Mouse (Mus musculus): ENCODE data around the gene Vav1.

Vav1 gene

DNA sequence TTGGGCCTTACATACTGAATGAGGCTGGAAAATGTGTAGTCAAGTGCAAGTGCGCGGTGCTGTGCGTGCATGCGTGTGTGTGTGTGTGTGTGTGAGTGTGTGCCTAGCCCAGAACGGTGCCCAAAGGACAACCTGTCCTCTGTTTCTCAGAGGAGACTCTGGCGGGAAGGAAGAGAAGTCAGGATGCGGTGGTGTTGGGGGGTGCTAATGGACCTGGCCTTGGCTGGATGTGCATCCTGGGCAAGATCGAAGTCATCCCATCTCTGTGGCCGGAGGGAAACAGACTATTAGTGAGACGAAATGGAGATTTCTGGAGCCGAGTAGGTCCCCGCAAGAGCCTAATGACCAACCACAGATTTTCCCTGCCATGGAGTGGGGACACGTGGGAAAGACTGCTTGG, 30.1 kb upstream of the Vav1 start:
- POLR2A ChIA-PET: interaction anchor here (0.6 to 3.9 kb wide), 30 partner anchors 10 to 1170 kb away, joined by 3 to 30 read pairs (median 3); partner anchors contain the start of genes Khsrp (in 2 of the 4), Alkbh7 (in 1 of the 4), Clpp (in 1 of the 4) and Gm17949 (in 1 of the 4)
- CTCF ChIA-PET: interaction anchor here (0.6 to 2.9 kb wide), 29 partner anchors 13 to 251 kb away, joined by 3 to 41 read pairs (median 5); partner anchors contain the start of genes Khsrp (in 2 of the 4) and Alkbh7 (in 1 of the 4)

DNA sequence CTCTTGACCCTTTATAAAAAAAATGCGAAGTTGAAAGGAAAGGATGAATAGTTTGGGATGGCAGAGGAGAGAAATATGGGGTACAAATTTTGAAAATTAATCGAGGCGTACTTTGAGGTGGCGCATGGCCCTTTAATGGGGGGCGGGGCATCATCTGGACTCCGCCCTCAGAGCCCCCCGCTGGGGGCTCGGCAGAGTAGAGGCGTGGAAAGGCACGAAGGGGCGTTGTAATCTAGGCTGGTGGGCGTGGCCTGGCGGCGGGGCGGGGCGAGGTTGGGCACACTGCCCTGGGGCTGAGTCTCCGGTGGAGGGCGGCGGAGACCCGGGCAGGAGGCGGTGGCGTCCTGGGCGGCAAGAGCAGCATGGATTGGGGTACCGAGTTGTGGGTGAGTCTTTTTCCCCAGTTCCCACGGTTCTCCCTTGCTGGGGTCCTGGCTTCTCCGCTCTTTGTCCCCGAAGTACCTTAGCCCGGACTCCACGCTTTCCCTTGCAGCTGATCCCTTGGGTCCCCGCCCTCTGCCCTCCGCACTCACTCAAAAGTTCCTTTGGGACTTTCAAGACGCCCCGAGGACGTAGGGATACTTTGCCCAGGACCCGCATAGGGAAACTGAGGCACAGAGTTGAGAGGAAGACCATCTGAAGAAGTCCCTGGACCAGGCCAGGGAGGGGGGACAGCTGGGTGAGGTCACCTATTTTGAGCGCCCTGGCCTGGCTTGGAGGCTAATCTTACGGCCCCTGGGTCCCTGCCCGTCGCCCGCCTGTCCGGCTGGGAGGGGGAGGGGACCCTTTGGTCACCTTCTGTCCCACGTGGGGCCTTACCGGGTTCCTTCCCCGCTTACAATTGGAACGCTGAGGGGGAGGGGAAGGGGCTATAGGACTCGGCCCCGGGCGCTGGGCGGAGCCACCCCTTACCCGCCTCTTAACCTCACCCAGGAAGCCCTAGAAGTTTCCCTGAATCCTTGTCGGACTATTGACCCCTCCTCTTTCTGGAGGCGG, 29.4 kb upstream of the Vav1 start, which contains the start of gene Trip10:
Gene Trip10 (plus strand): TSS at position 270 of the 996 bp plus-strand sequence.
- CTCF ChIA-PET: interaction anchor here in 2 of 4 experiments (0.8 to 2.9 kb wide), 8 partner anchors 27 to 189 kb away, joined by 3 to 41 read pairs (median 6); no protein-coding TSS in a partner anchor
- POLR2A ChIA-PET: interaction anchor here in 2 of 4 experiments (0.6 to 3.9 kb wide), 12 partner anchors 10 to 487 kb away, joined by 3 to 17 read pairs (median 4); partner anchors contain the start of genes Khsrp (in 2 of the 2) and Alkbh7 (in 1 of the 2)

DNA sequence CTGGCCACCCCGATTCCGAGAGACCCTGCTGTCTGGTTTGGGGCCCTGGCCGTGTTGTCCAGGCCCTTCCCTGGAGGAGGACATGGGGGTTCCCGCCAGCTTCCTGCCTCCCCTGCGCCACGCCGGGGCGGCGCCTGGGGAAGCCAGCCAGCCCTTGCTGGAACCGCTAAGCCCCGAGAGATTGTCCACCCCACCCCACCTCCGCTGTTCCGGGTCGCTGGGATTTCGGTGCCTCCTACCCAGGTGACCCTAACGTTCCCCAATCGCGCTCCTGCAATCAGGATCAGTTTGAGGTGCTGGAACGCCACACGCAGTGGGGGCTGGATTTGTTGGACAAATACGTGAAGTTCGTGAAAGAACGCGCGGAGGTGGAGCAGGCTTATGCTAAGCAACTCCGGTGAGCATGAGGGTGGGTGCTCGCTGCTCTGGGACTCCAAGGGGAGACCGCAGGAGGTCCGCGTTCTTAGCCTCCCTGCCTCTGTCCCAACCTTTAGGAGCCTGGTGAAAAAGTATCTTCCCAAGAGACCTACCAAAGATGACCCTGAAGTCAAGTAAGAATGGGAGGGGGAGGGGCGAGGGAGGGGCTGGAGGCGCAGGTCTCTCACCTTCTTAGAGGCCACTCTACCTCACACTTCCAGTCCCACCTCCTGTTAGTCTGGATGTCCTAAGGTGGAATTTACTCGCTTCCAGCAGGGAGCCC, 28.3 kb upstream of the Vav1 start:
- ChIA-PET POLR2A (interaction anchor here in 2 of 4 experiments (0.5 to 3.9 kb wide), 10 partner anchors 8 to 489 kb away, joined by 3 to 16 read pairs (median 4); partner anchors contain the start of gene Khsrp (in 1 of the 2)), CTCF (interaction anchor here in 1 of 4 experiments (0.8 to 1.3 kb wide), 2 partner anchors 82 to 84 kb away, joined by 4 read pairs; no protein-coding TSS in a partner anchor)

DNA sequence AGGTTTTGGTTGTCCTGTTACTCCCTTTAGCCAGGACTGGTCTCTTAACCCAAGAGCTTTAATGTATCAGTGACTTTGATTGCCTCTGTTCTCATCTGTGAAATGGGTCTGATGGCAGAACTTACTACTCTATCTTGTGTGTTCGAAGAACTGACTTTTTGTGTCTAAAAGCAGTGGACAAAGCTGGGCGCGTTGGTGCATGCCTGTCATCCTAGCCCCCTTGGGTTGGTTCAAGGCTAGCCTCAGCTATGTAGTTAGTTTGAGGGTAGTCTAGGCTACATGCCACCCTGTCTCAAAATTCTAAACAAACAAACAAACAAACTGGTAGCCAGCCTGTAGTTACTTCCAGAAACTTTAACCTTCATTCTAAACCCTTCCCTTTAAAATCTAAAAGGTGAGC, 27.5 kb upstream of the Vav1 start:
- ChIA-PET POLR2A (interaction anchor here in 2 of 4 experiments (0.5 to 3.9 kb wide), 6 partner anchors 8 to 490 kb away, joined by 3 to 16 read pairs (median 4); no protein-coding TSS in a partner anchor), CTCF (interaction anchor here in 2 of 4 experiments (0.6 kb wide), 2 partner anchors 49 to 256 kb away, joined by 3 to 6 read pairs; no protein-coding TSS in a partner anchor)

DNA sequence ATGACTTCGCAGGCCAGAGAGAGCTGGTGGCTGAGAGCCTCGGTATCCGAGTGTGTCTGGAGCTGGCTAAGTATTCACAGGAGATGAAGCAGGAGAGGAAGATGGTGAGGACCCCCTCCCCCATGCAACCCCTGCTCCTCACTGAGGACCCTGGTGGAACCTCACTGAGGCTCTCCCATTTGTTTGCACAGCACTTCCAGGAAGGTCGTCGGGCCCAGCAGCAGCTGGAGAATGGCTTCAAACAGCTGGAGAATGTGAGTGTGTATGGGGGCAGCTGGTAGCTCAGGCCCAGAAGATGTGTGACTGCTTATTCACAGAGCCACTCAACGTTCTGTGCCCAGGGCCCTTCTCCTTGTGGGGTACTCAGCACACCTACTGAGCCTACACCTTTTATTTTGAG, 25.6 kb upstream of the Vav1 start:
- ChIA-PET CTCF (interaction anchor here in 1 of 4 experiments (0.9 kb wide), 1 partner anchor 256 kb away, joined by 3 read pairs; the partner anchor contains the start of gene Alkbh7), POLR2A (interaction anchor here in 1 of 4 experiments (0.8 to 3.1 kb wide), 5 partner anchors 8 to 79 kb away, joined by 3 to 16 read pairs (median 4); no protein-coding TSS in a partner anchor)

DNA sequence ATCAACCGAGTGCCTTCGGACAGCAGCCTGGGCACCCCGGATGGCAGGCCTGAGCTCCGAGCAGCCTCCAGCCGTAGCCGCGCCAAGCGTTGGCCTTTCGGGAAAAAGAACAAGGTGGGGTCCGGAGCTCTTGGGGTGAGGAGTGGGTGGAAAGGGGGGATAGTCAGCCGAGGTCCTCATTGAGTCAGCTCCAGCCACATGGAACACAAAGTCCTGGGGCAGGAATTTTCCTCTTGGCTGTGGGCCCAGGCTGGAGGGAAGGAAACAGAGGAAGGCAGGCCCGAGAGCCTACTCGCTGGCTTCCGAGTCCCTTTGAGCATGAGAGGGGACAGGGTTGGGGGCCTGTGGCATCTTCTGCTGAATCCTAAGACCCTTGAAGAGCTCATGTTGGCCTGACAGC, 23.5 kb upstream of the Vav1 start:
- CTCF ChIA-PET: no interaction called here

DNA sequence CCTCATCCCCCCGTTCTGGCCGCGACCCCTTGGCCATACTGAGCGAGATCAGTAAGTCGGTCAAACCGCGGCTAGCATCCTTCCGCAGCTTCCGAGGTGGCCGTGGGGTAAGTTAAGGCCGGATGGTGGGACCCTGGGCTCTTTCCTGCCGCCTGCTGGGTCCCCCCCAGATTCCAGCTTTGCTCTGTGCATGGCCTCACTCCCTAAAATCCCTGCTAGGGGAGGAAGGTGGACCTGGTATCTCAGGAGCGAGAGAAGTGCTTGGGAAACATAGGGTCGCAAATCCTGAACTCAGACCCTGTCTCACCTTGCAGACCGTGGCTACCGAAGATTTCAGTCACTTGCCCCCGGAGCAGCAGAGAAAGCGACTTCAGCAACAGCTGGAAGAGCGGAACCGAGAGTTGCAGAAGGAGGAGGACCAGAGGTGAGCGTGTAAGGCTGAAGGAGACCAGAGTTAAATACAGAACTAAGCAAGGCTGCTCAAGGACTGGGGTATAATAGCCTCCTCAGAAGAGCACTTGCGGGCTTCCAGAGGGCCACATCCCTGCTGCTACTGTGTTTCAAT, 21.9 kb upstream of the Vav1 start:
- CTCF ChIA-PET: no interaction called here

More for the DNA sequence above, 23.5 kb upstream of the Vav1 start:
- POLR2A ChIA-PET: interaction anchor here in 3 of 4 experiments (0.6 to 1.3 kb wide), 4 partner anchors 18 to 786 kb away, joined by 3 to 4 read pairs (median 3); partner anchors contain the start of gene Alkbh7 (in 1 of the 3)

DNA sequence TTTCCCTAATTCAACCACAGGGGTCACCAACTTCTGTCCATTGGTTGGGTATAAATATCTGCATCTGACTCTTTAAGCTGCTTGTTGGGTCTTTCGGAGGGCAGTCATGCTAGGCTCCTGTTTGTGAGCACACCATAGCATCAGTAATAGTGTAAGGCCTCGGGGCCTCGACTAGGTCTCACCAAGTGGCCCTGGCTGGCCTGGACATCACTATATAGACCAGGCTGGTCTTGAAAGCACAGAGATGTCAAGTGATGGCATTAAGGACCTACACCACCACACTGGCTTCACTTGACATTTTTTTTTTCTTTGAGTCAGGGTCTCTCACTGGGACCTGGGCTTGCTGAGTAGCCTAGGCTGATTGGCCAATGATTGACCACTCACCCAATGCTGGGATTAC, 20.7 kb upstream of the Vav1 start:
- CTCF ChIA-PET: no interaction called here
- POLR2A ChIA-PET: interaction anchor here in 1 of 4 experiments (2.9 kb wide), 1 partner anchor 9 kb away, joined by 15 read pairs; the partner anchor contains the start of genes Gpr108 and Trip10

More for the DNA sequence above, 21.9 kb upstream of the Vav1 start:
- POLR2A ChIA-PET: interaction anchor here in 1 of 4 experiments (0.9 to 1.3 kb wide), 2 partner anchors 16 to 225 kb away, joined by 3 to 4 read pairs; no protein-coding TSS in a partner anchor

DNA sequence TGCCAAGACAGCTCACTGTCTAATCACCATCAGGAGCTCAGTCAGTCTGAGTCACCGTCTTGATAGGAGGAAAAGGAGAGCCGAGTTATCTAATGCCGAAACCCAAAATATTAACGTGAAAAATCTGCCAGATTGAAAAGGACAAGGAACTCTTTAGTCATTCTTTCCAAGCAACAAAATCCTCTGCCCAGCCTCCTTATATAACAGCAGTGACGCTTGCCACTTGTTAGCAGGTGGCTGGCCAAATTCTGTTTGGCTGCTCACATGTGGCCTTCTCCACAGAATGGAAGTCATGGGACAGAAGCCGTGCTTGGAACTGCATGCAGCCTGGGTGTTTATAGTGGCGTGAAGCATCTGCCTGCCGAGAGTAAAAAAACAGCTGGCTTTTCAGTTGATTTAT, 19.2 kb upstream of the Vav1 start:
- ChIA-PET CTCF (interaction anchor here in 2 of 4 experiments (1.2 to 3.4 kb wide), 2 partner anchors 16 to 75 kb away, joined by 3 to 11 read pairs; no protein-coding TSS in a partner anchor), POLR2A (interaction anchor here in 1 of 4 experiments (2.9 kb wide), 1 partner anchor 10 kb away, joined by 15 read pairs; the partner anchor contains the start of genes Gpr108 and Trip10)

DNA sequence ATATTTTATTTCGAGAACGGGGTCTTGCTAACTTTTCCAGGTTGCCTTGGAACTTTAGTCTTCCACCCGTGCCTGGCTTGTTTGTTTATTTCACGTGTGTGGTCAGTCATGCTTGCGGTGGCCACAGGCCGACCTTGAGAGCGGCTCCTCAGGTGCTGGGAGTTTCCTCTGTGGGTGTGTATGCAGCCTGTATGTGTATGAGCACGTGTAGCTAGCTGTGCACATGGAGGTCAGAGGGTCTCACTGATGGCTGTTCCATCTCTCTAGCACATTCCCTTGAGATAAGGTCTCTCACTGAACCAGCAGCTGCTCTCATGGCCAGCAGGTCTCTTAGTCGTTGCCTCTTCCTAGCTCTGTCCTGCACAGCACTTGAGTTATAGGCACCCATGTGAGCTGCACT, 18.5 kb upstream of the Vav1 start:
- ChIA-PET CTCF (interaction anchor here in 1 of 4 experiments (3.4 kb wide), 1 partner anchor 16 kb away, joined by 11 read pairs; no protein-coding TSS in a partner anchor), POLR2A (interaction anchor here in 1 of 4 experiments (2.4 to 2.9 kb wide), 2 partner anchors 8 to 11 kb away, joined by 15 to 16 read pairs; partner anchors contain the start of genes Gpr108 and Trip10)

DNA sequence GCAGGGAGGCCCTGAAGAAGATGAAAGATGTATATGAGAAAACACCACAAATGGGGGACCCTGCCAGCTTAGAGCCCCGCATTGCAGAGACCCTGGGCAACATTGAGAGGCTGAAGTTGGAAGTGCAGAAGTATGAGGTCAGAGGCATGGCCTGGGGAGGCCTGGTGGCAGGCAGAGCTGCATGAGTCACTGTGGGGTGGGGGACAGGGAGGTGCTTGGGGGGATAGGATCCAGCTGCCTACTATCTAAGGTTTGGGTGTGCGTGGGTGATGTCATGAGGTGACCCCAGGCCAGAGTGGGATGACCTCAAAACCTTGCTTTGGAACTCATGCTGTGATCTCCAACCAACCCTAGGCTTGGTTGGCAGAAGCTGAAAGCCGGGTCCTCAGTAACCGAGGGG, 17.6 kb upstream of the Vav1 start:
- CTCF ChIA-PET: interaction anchor here in 3 of 4 experiments (0.5 to 3.4 kb wide), 5 partner anchors 15 to 1699 kb away, joined by 3 to 11 read pairs (median 3); no protein-coding TSS in a partner anchor

DNA sequence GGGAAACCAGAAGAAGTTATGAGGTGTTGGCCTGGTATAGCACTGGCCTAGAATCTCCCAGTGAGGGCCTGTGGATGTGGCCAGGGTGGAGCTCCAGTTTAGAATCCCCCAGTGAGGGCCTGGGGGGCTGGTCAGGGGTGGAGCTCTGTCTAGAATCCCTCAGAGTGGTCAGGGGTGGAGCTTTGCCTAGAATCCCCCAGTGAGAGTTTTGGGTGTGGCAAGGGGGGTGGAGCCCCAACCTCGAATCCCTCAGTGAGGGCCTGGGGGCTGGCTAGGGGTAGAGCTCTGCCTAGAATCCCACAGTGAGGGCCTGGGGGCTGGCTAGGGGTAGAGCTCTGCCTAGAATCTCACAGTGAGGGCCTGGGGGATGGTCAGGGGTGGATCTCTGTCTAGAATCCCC, 17.1 kb upstream of the Vav1 start:
- POLR2A ChIA-PET: interaction anchor here in 2 of 4 experiments (0.8 to 2.4 kb wide), 13 partner anchors 9 to 504 kb away, joined by 3 to 16 read pairs (median 4); partner anchors contain the start of genes Gpr108 (in 1 of the 2), Khsrp (in 1 of the 2) and Nrtn (in 1 of the 2)
- CTCF ChIA-PET: interaction anchor here in 3 of 4 experiments (0.5 to 3.4 kb wide), 6 partner anchors 14 to 1698 kb away, joined by 3 to 11 read pairs (median 3); no protein-coding TSS in a partner anchor

More for the DNA sequence above, 17.6 kb upstream of the Vav1 start:
- POLR2A ChIA-PET: interaction anchor here in 2 of 4 experiments (0.9 to 2.4 kb wide), 8 partner anchors 9 to 503 kb away, joined by 3 to 16 read pairs (median 4); partner anchors contain the start of genes Gpr108 (in 1 of the 2) and Nrtn (in 1 of the 2)

DNA sequence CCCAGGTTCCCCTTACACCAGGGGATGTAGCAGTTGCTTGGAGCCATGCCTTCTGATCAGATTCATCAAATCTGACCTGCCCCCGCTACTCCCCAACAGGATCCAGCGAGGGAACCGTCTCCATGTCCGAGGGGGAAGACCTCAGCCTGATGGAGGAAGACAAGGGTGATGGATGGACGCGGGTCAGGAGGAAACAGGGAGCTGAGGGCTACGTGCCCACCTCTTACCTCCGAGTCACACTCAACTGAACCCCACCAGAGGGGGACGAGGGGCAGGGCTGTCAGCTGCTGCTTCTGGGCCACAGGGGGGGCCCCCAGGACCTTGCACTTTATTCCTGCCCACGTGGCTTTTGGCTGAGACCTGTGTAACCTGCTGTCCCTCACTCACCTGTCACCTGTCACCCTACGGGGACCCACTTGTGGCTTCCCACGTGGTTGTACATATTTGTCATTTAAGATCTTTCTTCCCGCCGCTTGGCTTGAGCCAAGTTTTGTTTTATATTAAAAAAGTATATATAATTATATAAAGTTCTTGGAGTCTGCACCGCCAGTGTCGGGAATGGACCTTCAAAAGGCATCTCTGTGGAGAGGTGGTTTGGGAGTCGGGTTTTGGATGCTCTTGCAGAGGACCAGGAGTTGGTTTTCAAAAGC, 15.9 kb upstream of the Vav1 start:
- ChIA-PET POLR2A (interaction anchor here in 3 of 4 experiments (0.8 to 2.4 kb wide), 12 partner anchors 9 to 43 kb away, joined by 3 to 16 read pairs (median 3); no protein-coding TSS in a partner anchor), CTCF (interaction anchor here in 3 of 4 experiments (0.6 to 3.4 kb wide), 6 partner anchors 13 to 224 kb away, joined by 3 to 11 read pairs (median 4); partner anchors contain the start of gene Gpr108 (in 1 of the 3))

DNA sequence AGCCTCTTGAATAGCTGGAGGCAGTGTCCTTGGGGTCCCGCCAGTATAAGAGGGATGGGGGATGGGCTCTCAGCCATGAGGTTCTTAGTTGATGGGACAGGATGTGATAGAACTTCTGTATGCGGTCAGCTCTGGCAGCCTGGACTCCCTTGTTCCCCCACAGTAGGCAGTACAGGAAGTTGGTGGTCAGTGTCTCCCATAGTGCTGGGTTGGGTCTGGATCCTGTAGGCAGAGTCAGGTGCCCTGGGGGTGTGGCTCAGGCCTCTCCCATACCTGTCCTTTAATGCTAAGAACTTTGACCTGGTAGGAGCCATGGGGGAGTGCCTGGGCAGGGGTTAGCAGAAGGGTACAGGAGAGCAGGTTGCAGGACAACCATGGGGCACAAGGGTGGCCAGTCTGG, 14.7 kb upstream of the Vav1 start:
- ChIA-PET POLR2A (interaction anchor here in 3 of 4 experiments (0.6 to 2.8 kb wide), 9 partner anchors 10 to 233 kb away, joined by 3 to 7 read pairs (median 3); partner anchors contain the start of gene Khsrp (in 1 of the 3)), CTCF (interaction anchor here in 1 of 4 experiments (1.3 kb wide), 1 partner anchor 13 kb away, joined by 5 read pairs; no protein-coding TSS in a partner anchor)

DNA sequence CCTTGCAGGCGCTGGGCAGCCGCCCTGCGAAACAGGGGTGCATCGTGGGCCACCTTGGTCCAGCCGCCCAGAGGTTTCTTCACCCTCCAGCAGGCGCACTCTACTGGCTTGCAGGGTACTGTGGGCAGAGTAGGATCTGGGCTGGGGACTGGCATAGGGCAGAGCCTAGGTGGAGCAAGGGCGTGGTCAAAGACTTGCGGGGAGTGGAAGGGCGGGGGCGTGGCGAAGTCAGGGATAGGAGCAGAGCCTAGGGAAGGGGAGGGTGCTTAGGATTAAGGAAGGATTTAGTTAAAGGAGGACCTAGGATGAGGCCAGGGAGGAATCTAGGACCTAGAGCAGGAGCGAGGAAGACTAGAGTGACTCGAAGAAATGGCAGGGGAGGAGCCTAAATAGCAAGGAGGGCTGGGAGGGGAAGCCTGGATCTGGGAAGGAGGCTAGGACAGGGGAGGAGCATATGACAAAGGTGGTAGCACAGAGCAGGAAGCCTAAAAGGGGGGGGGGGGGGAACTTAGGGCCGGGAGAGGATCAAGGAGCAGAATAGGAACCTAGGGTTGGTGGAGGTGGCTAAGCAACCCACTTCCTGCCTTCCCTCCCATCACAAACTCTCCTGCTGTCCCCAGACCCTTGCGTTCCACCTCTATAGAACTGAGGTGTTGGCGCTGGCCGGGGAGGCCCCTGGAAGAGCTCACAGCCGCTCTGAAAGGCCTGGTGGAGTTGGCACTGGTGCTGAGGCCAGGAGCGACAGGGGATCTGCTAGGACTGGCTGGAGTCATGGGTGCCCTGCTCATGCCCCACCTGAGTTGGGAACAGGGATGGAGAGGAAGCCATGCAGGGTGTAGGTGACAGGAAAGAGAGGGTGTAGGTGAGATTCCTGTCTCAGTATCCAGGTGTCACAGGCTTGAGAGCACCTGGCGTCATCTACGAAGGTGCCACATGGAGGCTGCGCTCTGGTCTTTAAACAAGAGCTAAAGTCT, 13.6 kb upstream of the Vav1 start:
- ChIA-PET CTCF (interaction anchor here in 3 of 4 experiments (0.6 to 1.9 kb wide), 8 partner anchors 11 to 476 kb away, joined by 3 to 5 read pairs (median 4); partner anchors contain the start of gene Gpr108 (in 2 of the 3)), POLR2A (interaction anchor here (0.7 to 2.8 kb wide), 5 partner anchors 11 to 554 kb away, joined by 3 to 7 read pairs (median 5); partner anchors contain the start of genes Gpr108 (in 1 of the 4) and Khsrp (in 1 of the 4))

Data from embryonic stem cell, embryonic (primary cell).